Mouse (Mus musculus) spleen, postnatal 14 days (tissue): ENCODE results near the gene Krt76.

Experiments
- DNase-seq, 2 experiments: peaks; one replicate each; pipeline ENCODE4 v3.0.0; 2021 to 2022; ENCODE audit warnings: low spot score in 2 of 2

Krt76 gene

GRCm38 (mm10) chr15:101860421-101861130 is 32.1 kb downstream of the Krt76 start:
- no peak for DNase-seq

- peak in 1 of 2 experiments; percentile 3 for DNase-seq
These were observed 33.0 kb downstream of the Krt76 start for GRCm38 (mm10) chr15:101859735-101860170.

GRCm38 (mm10) chr15:101858673-101859425 is 33.9 kb downstream of the Krt76 start:
- no peak for DNase-seq

GRCm38 (mm10) chr15:101856696-101857095 is 36.0 kb downstream of the Krt76 start:
- DNase-seq = no peak

- no peak for DNase-seq
These were observed 37.0 kb downstream of the Krt76 start for GRCm38 (mm10) chr15:101855732-101856131.

- DNase-seq = no peak
These were observed 38.4 kb downstream of the Krt76 start for GRCm38 (mm10) chr15:101854294-101854693.

GRCm38 (mm10) chr15:101852571-101852970 is 40.1 kb downstream of the Krt76 start:
- DNase-seq = no peak

- no peak for DNase-seq
These were observed 42.0 kb downstream of the Krt76 start, which contains the start of gene Krt1 for GRCm38 (mm10) chr15:101850694-101851093. Krt1 (minus strand) TSS chr15:101850794.

GRCm38 (mm10) chr15:101845971-101846403 is 46.7 kb downstream of the Krt76 start:
- DNase-seq = peak in 1 of 2 experiments; percentile 1

- no peak for DNase-seq
These were observed 49.5 kb downstream of the Krt76 start for GRCm38 (mm10) chr15:101843192-101843591.

- no peak for DNase-seq
These were observed 57.9 kb downstream of the Krt76 start for GRCm38 (mm10) chr15:101834784-101835328.
